Mouse (Mus musculus) gastrocnemius, postnatal 4 days (tissue): ENCODE results near the gene Mthfsd. TPM values are rescaled to one million over a fixed set of nuclear protein-coding genes. Genes with fewer than 3 reads are reported as not detected.
A peak's percentile ranks its signal among the peaks of the same experiment; 100 is the strongest.
"Not testable (repeated sequence)": the region's sequence is repeated elsewhere in the genome, so short reads cannot be mapped to it uniquely, and the experiment has no call there.

Source experiments
- DNase-seq, 2 experiments: peaks; one replicate each; pipeline ENCODE4 v3.0.0; 2021 to 2022; ENCODE audit warnings: low spot score in 2 of 2, mixed read lengths in 2 of 2
- long read RNA-seq, 2 experiments: library from polyadenylated mRNA; stranded (forward); transcript quantifications; one replicate each; pipeline ENCODE4 v2.0.0; 2021
- total RNA-seq, 2 experiments: library from RNA; stranded (reverse); gene quantifications; 2 replicates each; pipeline ENCODE4 v1.2.3; 2021

Mthfsd gene
- total RNA-seq, result 10 to 100 TPM; 18.2 to 19.6 TPM
- long read RNA-seq, experiment 1, partial matches to known transcripts, result 0 of 11 reads
- long read RNA-seq, experiment 1, other reads (novel, unspliced or antisense), result 10 of 11 reads
- long read RNA-seq, experiment 2, partial matches to known transcripts, result 3 of 16 reads
- long read RNA-seq, experiment 2, other reads (novel, unspliced or antisense), result 13 of 16 reads

DNA sequence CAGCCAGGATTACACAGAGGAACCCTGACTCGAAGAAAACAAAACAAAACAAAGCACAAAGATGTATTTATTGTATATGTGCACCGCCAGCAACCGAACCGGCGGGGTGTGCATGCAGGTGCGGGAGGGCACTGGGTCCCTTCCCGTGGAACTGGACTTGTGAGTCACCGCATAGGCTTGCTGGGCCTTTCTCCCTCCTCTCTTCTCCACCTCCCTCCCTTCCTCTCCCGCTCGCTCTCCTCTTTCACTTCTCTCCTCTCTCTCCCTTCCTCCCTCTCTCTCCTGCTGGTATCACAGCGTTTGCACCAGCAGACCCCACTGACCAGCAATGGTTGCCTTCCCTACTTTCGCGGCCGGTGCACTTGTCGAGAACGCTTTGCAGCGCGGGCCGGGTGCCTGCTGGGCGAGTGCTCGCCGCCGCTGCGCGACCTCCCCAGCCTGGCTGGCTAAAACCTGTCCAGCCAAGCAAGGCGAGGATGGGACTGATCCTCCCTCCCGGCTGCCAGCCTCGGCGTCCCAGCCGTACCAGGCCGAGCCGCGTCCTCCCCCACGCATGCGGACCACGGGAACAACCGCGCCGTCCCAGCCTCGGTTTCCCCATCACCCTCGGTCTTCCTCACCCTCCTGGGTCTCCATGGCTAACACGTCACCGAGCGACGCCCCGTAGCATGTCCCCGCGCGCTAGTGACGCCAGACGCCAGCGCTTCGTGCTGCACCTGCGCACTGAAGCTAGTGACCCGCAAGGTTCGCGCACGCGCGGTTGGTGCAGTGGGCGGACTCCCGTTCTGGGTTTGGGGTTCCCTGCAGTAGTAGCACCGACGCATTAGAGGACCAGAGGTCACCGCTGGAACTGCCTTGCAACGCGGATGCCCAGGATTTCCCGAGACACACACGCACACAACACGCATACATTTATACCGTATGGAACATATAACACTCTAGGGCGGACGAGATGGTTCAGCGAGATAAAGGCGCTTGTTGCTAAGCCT, at the start of gene Mthfsd:
Gene Mthfsd, minus strand, starts transcription at position 725 of the 989 bp plus-strand sequence.
- DNase-seq, result peak; percentile 97 to 99

DNA sequence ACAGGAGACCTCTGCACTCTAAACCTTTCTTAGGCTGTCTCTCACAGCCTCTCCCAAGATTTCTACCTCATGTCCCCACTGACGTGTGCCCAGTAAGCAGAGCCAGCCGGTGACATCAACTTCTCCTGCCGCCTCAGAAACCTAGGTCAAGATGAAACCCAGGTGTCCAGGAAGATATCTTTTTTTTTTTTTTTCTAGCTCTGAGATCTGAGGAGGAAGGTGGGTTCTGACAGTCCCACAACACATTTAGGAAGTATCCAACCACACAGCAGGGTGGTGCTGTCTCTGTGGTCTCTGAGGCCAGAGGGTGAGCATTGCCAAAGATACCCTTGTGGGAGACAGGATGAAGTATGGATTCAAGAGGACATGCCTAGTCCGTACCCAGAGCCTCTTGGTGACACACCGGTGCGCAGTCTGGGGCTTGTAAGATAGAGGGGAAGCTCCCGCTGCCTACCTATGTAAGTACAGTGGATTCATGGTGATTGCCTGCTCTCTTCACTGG, 48.8 kb upstream of the Mthfsd start:
- DNase-seq, result no peak

DNA sequence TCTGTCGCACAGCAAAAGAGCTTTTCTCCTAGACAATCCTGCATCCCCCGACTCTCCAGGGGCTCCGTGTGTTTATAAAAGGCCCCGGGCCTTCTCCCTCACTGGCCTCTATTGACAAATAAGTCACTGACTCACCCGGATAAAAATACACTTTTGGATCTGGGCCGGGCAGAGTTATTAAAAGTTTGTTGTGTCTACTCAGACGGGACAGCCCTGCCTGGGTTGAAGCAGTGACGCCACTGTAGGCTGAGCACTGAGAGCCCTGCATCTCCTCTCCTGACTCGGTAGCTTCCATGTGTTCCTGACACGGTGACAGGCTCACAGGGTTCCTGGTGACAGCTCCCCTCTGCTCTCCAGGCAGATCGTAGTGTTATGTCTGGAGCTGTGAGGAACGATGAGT, 44.2 kb upstream of the Mthfsd start:
- DNase-seq, result no peak

DNA sequence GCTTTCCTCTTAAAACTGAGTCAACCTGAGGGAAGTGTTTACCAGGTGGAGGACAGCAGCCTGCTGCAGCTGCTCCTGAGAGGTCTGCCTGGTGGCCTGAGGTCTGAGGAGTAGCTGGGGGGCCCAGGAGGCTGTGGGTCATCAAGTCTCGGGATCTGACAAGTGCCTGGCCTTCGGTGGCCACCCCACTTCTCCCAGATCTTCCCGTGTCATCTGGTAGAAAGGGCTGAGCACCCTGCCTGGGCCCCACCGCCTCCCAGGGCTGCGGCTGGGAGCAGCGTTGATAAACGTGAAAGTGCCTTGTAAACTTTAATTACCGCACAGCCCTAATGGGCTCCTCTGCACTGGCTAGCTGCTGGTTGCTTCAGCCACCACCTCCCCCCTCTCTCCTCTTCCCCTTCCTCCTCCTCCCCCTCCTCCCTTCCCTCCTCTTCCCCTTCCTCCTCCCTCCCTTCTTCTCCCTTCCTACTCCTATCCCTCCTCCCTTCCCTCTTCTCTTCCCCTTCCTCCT, 40.4 kb upstream of the Mthfsd start:
- no peak for DNase-seq

DNA sequence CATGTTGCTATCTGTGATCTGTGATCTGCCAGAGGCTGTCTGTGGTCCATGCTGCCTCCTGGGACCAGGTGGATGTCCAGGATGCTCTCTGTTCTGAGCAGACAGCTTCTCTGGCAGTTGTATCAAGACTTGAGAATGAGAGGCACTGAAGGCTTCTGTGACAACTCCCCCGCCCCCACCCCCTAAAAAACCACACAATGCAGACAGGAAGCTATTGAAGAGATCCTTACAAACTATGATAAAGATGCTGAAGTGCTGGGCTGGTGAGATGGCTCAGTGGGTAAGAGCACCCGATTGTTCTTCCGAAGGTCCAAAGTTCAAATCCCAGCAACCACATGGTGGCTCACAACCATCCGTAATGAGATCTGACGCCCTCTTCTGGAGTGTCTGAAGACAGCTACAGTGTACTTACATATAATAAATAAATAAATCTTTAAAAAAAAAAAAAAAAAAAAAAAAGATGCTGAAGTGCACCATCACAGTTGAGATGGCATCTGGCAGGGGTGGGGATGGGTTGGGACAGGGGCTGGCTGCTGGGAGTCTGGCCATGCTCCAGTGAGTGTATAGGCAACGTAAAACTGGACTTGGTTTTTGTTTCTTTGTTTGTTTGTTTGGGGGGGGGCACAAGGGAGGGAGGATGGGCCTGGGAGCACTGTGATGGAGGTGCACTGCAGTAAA, 37.4 kb upstream of the Mthfsd start:
- DNase-seq, result not testable (repeated sequence)

DNA sequence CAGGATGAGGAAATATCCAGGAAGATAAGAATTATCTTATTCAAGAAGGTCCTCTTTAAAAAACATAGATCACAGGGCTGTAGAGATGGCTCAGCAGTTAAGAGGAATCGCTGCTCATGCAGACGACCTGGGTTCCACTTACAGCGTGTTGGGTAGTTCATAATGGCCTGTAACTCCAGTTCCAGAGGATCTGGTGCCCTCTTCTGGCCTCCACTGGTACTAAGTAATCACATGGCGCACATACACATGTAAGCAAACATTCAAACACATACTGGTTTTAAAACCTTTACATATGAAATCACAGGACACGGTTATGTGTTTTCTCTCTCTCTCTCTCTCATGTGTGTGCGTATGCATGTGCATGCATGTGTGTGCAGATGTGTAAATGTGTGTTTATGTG, 28.7 kb upstream of the Mthfsd start:
- no peak for DNase-seq

DNA sequence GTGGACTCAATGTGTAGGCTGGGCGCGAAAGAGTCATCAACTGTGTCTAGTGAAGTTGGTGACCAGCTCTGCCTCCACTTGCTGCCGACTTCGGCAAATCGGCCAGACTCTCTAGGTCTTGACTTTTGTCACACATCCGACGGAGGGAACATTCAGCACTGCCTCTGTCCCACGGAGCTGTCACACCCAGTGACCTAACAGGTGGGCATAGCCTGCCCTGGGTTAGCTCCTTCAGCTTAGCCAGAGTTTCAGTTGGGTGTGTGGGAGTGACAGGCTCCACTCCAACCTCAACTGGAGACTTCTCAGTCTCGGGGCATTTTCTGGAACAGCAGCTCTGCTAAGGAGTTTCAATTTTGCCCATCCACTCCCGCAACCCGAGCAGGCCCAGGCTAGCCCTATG, 26.3 kb upstream of the Mthfsd start:
- no peak for DNase-seq

DNA sequence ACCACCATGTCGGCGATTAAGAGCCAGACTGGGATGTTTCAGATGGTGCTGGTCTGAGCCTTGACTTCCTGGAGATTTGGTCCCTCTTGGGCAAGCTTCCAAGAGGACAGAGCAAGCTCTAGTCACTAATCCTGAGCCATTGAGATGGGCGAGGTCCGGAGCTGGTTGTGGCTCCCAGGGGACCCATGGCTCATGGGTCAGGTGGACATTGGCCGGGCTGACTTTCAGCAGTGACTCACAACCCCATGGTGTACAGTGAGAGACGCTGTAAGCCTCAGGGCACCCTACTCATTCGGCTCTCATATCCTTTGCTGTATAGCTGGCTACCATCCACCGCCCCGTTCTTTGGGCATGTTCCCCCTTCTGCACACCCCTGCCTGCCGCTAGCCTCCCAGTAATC, 25.9 kb upstream of the Mthfsd start:
- no peak for DNase-seq

DNA sequence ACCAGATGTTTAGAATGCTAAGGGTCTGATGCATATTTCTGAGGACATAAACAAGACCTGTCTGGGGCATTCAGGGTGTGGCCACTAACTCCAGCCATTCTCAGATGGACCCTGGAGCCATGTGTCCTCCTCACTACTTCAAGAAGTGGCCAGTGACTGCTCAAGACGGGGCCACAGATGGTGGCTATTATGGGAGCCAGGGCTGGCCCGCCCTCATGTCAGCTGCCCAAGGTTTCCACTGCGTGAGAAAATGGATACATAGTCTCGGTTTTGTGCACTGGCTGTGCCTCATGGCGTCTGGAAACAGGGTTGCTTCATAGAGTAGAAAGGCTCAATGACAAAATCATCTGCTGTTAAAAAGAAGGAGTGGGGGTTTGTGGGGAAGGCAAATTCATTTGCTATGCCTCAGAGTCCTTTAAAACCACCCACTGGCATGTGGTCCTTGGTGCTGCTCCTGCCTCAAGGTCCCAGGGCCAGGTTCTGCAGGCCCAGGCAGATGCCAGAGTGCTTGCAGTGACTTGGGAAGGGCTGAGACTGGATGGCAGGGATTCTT, 24.8 kb upstream of the Mthfsd start:
- DNase-seq, result no peak

DNA sequence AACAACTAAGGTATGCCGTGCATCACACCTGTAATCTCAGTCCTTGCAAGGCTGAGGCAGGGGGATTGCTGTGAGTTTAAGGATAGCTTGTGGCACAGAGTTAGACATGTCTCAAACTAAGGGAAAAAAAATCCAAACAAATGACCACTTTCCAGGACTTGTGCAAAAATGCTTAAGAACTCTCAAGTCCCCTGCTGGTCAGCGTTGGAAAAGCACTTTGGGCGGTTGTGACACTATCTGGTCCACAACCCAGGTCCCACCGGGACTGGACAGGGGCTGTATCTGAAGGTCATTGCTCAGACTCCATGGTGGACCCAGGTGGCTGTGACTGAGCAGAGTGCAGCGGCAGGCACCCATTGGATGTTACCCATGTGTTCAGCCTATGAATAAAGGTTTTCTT, 22.3 kb upstream of the Mthfsd start:
- no peak for DNase-seq

DNA sequence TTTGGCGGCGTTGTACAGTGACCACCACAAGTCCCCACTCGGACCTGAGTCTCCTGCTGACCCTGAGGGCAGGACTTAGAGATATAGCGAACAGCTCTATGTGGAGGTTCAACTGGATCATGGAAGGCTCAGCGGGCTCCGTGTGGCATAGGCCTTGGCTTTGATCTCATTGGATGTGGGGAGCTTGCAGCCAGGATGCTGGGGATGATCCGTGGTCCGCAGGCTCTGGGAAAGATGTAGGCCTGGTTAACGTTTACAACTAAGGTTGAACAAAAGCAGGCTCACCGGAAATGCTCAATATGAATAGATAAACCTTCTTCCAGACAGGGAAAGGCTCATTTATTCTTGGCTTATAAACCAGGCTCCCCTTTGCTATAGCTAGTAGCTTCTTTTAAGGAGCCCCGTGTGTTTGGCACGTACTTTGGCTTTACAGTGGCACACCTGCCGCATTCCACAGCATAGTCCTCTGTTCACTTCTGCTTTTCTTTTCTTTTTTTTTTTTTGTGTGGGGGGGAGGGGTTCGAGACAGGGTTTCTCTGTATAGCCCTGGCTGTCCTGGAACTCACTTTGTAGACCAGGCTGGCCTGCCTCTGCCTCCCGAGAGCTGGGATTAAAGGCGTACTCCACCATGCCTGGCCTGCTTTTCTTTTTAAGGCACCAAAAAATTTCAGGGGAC, 21.2 kb upstream of the Mthfsd start:
- DNase-seq, result no peak

DNA sequence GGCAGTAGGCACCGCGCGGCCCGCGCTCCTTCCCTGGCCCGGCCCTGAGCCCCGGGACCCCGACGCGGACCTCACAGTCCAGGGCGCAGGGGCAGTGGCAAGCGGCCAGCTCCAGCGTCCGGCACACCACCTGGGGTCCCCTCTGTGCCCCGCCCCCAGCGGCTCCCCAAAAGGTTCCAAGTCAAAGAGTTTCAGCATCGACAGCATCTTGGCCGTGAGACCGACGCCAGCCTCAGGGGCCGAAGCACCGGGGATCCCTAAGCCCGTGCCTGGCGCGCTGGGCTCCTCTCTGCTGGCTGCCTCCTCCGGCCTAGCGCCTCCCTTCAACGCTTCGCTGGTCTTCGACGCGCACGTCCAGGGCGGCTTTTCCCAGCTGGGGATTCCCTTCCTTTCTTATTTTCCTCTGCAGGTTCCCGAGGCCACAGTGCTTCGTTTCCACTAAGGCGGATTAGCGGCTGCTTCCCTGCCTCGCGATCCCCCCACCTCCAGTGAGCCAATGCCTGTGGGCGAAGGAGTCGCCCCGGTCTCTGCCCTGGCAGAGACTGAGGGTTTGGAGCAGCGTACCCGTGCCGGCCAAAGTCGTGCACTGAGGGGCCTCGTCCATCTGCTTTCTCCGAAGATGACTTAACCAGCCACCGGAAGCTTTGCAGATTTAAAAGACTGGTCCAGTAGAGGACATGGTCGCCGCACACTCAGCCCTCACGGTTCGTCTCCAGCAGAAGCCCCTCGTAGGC, 20.5 kb upstream of the Mthfsd start:
- DNase-seq, result no peak

DNA sequence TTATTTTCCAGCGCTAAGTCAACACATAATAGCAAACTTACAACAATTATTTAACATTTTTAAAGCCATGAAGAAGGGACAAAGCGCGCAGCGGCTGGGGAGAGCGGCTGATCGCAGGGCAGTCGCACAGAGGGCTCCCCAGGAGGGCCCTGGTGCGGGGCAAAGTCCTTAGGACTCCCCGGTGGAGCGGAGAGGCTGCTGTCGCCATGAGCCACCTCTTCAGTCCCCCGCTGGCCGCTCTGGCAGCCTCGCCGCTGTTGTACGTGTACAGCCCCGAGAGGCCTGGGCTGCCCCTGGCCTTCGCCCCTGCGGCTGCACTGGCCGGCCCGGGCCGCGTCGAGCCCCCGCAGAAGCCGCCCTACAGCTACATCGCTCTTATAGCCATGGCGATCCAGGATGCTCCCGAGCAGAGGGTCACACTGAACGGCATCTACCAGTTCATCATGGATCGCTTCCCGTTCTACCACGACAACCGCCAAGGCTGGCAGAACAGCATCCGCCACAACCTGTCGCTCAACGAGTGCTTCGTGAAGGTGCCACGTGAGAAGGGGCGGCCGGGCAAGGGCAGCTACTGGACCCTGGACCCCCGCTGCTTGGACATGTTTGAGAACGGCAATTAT, 19.7 kb upstream of the Mthfsd start, which contains the start of gene Foxl1:
Gene Foxl1, plus strand, starts transcription at position 185 of the 620 bp plus-strand sequence.
- no peak for DNase-seq

DNA sequence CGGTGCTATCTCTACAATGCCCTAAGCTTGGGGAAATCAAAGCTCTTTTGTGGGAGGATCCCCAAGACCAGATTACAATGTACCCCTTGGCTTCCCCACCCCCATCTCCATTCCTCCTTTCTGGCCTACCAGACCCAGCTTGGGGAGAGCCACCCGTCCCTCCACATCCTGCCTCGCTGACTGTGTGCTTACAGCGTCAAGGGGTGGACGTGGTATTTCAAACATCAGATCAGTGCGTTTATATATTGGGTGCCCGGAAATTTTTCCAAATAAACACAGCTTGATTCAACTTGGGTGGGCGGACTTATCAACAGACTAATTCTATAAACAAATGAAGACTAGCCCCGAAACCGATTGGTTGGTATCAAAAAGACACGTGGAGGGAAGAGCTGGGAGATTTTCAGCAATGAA, 19.1 kb upstream of the Mthfsd start:
- no peak for DNase-seq

DNA sequence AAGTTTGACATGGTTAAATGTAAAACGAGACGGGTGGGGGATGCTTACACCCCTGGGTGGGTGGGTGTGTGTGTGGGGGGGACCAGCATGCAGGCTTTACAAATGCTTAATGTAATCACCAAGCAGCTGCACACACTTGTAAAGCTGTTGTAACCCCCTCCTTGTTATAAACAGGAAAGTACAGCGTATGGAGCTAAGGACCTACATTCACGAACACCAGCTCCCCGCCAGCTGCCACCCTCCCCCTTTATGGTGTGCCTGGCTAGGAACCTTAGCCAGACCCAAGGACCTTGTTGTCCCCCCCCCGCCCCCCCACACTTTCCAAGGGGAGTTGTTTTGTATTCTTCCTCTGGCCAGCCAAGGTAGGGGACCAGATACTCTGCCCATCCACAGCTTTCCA, 18.5 kb upstream of the Mthfsd start:
- no peak for DNase-seq

DNA sequence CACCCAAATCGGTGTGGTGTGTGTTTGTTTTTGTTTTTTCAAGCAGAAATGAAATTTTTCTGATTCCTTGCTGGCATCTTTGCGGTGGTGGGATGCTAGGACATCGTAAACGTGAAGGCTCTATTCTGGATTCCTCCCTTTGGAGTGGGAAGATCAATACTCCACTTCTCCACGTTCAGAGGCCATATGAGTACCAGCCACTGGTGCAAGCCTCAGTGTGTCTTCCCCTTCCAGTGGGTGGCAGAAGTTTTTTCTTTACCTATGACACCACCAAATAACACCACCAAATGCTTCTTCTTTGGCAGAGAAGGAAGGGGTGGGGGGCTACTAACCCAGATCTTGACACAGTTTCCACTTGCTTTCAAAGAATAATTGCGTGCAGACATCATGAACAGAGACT, 18.0 kb upstream of the Mthfsd start:
- DNase-seq, result no peak

DNA sequence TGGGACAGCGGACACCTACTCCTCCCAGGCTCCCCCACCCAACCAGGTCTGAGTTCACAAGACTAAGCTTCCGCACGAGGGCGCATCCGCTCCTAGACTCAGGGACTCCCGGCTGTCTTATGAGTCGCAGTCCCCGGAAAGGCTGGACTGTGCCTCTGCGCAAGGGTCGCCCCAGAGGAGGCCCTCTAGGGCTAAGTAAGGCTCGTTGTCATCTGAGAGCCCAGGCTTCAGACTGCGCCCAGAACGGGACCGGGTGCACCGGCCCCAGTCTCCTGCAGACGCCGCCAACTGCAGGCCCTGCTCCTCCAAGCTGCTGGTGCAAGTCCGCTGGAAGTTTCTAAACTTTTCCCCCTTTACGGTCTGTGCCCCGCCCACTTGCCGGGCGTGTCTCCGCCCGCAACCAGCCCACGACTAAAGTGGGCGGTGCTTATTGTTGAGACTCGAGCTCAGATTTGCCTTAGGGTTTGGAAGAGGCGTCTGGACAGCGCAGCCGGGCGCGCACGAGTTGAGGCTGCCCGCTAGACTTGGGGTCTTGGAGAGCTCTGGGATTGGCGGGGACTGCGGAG, 17.2 kb upstream of the Mthfsd start:
- peak; percentile 37 to 61 for DNase-seq

DNA sequence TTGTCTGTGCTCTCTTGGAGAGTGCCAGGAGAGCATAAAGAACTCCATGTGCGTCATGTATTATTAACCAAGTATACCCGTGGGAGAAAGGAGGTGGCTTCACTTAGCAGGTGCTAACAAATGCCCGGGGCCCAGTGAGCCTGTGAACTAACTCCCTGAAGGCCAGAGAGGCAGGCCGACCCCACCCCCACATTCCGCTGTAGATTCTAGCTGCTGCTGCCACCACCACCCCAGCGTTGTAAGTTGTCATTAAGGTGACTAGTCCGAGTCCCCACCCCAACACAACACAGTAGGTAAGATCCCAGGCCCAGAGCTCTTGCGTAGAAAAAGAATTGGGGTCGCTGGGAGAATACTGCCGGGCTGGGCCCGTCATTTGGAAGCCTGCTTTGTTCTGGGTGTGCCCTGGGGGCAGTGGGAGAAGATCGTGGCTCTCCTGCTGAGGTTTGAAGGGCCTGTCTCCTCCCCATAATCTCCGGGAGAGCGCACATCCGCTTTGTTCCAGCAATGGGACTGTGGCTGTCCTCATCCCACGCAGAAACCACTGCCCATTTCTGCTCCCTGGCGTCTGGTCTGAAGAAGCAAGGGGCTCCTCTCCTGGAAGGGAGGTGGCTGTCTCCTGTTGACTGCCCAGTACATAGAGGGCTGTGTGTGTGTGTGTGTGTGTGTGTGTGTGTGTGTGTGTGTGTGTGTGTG, 16.5 kb upstream of the Mthfsd start:
- no peak for DNase-seq
